Mouse (Mus musculus) spleen, adult 2 months (tissue): ENCODE data around the gene Unc5c.

Experiments
- CTCF ChIP-seq: fragments of 200-500 bp; IDR thresholded peaks from 2 replicates; pipeline ENCODE4 v1.5.1; 2011; ENCODE audit warnings: mild to moderate bottlenecking, inconsistent platforms; ENCODE audit not compliant: insufficient read depth, insufficient read length, insufficient replicate concordance; ENCODE audit errors: extremely low read depth
- POLR2A ChIP-seq: fragments of 200-500 bp; IDR thresholded peaks from 2 replicates; pipeline ENCODE4 v1.6.1; 2011; ENCODE audit warnings: low read depth, low read length, inconsistent platforms

- no peak for TF ChIP-seq CTCF
- no peak for TF ChIP-seq POLR2A
Observed at GRCm38 (mm10) chr3:141581892-141582214, 116.8 kb downstream of the Unc5c start.
